Mouse (Mus musculus): ENCODE measurements around the gene Crebl2.

Crebl2 gene

GRCm38 (mm10) chr6:134820411-134820810, 9.5 kb upstream of the Crebl2 start:
- DNase-seq (ENCODE audit: low spot score): no peak

GRCm38 (mm10) chr6:134822844-134823243, 7.1 kb upstream of the Crebl2 start:
- DNase-seq (ENCODE audit: low spot score): no peak

GRCm38 (mm10) chr6:134830776-134831175, 822 bp downstream of the Crebl2 start:
- peak; percentile 22 for DNase-seq (ENCODE audit: low spot score)

GRCm38 (mm10) chr6:134834585-134835251, 4.8 kb downstream of the Crebl2 start:
- DNase-seq (ENCODE audit: low spot score): no peak

GRCm38 (mm10) chr6:134838111-134838510, 8.2 kb downstream of the Crebl2 start:
- no peak for DNase-seq (ENCODE audit: low spot score)

- DNase-seq (ENCODE audit: low spot score): no peak
Observed at GRCm38 (mm10) chr6:134840346-134840745, 10.4 kb downstream of the Crebl2 start.

GRCm38 (mm10) chr6:134845726-134846125, 15.8 kb downstream of the Crebl2 start:
- DNase-seq (ENCODE audit: low spot score): no peak

- no peak for DNase-seq (ENCODE audit: low spot score)
Observed at GRCm38 (mm10) chr6:134846308-134846707, 16.4 kb downstream of the Crebl2 start.

- DNase-seq (ENCODE audit: low spot score): no peak
Observed at GRCm38 (mm10) chr6:134847550-134847949, 17.6 kb downstream of the Crebl2 start.

- peak; percentile 57 for DNase-seq (ENCODE audit: low spot score)
Observed at GRCm38 (mm10) chr6:134848197-134848890, 18.4 kb downstream of the Crebl2 start.

GRCm38 (mm10) chr6:134849461-134849860, 19.5 kb downstream of the Crebl2 start:
- no peak for DNase-seq (ENCODE audit: low spot score)

- DNase-seq (ENCODE audit: low spot score): no peak
Observed at GRCm38 (mm10) chr6:134849985-134850384, 20.0 kb downstream of the Crebl2 start.

- no peak for DNase-seq (ENCODE audit: low spot score)
Observed at GRCm38 (mm10) chr6:134854782-134855181, 24.8 kb downstream of the Crebl2 start.

- DNase-seq (ENCODE audit: low spot score): no peak
Observed at GRCm38 (mm10) chr6:134855926-134856325, 26.0 kb downstream of the Crebl2 start.

GRCm38 (mm10) chr6:134859021-134859420, 29.1 kb downstream of the Crebl2 start:
- DNase-seq (ENCODE audit: low spot score): no peak

- no peak for DNase-seq (ENCODE audit: low spot score)
Observed at GRCm38 (mm10) chr6:134860275-134860674, 30.3 kb downstream of the Crebl2 start.

GRCm38 (mm10) chr6:134861386-134861785, 31.4 kb downstream of the Crebl2 start:
- no peak for DNase-seq (ENCODE audit: low spot score)

- DNase-seq (ENCODE audit: low spot score): peak; percentile 61
Observed at GRCm38 (mm10) chr6:134862671-134863104, 32.7 kb downstream of the Crebl2 start.

- DNase-seq (ENCODE audit: low spot score): peak; percentile 91
Observed at GRCm38 (mm10) chr6:134863146-134863545, 33.2 kb downstream of the Crebl2 start.

- DNase-seq (ENCODE audit: low spot score): no peak
Observed at GRCm38 (mm10) chr6:134866113-134866512, 36.2 kb downstream of the Crebl2 start.

- DNase-seq (ENCODE audit: low spot score): no peak
Observed at GRCm38 (mm10) chr6:134867325-134867724, 37.4 kb downstream of the Crebl2 start.

- DNase-seq (ENCODE audit: low spot score): no peak
Observed at GRCm38 (mm10) chr6:134870209-134870742, 40.3 kb downstream of the Crebl2 start.

- no peak for DNase-seq (ENCODE audit: low spot score)
Observed at GRCm38 (mm10) chr6:134870887-134871286, 40.9 kb downstream of the Crebl2 start.

All from embryo, embryonic 10 days (tissue).